Mouse (Mus musculus): Measurements from ENCODE around the gene Zbtb8a.
"Not testable (repeated sequence)": the region's sequence is repeated elsewhere in the genome, so short reads cannot be mapped to it uniquely, and the experiment has no call there.

The Zbtb8a gene

DNA sequence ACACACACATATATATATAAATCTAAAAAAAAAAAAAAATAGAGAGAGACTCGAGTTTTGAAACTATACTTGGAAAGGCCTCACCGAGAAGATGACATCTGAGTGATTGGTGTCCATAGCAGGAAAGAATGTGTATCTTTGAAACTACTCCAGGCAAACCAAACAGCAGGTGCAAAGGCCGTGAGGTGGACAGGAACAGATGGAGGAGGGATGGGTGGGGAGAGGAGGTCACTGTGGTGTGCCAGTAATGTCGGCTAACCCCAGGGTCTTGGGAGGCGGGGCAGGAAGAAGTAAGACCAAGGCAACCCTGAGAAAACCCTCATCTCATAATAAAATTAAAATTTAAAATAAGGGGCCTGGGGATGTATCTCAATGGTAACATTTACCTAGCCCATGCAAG is 2.1 kb downstream of the Zbtb8a start:
- DNase-seq = peak; percentile 26

GRCm38 (mm10) chr4:129375000-129375399 is 2.9 kb downstream of the Zbtb8a start:
- no peak for DNase-seq

- no peak for DNase-seq
Measured at GRCm38 (mm10) chr4:129374219-129374755, 3.6 kb downstream of the Zbtb8a start.

DNA sequence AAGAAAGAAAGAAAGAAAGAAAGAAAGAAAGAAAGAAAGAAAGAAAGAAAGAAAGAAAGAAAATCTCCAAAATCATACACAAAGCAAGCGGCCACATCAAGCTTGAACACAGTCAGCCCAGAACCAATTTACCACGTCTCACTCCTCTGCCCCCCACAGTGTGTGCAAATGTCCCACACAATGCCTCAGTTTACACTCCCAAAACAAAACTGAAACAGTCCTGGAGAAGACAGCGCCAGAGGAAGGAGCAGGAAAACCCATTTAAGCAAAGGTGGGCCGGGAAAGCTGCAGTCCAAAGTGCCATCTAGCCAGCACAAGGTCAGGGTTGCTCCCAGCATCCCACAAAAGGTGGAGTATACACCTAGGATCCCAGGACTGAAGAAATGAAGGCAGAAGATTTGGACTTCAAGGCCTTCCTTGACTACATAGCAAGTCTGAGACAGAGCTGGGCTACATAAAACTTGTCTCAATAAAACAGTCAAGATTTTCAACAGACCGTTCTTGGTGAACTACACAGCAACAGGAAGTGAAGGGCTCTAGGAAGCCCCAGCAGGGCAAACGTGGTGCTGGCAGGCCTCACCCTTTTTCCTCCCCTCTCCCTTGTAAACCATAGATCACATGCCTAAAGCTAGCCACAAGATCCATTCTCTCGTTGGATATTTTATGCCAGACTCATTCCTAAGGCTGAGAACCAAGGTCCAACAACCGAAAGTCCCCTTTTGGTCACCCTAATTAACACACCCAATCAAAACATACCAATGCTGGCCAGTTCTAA is 4.5 kb downstream of the Zbtb8a start:
- no peak for DNase-seq

- no peak for DNase-seq
Measured at GRCm38 (mm10) chr4:129371391-129371790, 6.5 kb downstream of the Zbtb8a start.

DNA sequence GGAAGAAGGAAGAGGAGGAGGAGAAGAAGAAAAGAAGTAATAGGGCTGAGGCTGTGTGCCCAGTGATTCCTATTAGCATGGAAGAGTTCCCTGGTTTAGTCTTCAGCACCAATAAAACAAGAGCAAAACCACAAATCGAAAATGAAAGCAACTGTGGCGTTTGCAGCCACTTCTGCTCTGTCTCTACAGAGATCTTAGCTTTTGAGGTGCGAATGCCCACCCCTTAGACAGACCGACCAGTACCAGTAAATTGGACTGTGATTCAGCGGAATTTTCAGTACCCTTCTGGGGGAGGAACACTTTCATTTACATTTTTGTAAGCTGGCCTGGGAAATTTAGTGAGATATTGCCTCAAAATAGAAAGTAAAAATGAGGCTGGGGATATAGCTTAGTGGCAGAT is 12.7 kb downstream of the Zbtb8a start:
- no peak for DNase-seq

DNA sequence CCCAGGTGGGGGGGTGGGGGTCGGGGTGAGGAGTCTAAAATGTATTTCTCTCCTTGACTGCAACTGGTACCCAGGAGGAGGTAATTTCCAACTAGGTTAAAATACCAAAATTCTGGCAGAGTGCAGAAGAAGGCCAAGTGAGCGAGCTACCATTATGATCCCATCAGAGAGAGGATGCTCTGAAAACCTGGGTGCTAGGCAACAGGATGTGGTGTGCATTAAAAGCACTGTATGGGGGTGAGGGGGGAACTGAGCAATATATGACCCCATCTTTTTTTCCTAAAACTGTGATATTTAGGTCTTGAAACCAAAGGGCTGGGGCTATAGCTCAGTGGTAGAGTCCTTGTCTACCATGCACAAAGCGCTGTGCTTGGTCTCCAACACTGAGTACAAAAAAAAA is 13.5 kb downstream of the Zbtb8a start:
- no peak for DNase-seq

DNA sequence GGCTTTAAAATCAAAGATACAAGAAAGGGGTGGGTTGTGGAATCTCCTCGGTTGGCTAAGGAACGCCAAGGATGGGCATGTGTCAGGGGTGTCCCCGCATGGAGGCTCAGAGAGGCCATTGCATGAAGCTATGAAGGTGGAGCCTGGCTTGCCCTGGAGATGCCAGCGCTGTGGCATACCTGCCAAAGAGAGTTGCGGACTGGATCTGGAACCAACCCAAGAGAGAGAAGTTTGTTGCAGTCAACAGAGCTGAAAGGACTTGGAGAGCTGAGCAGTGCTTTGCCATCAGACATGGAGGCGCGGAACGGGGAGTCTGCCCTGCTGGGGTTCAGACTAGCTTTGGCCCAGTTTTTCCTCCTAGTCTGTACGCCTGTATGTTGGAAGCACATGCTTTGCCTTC is 14.5 kb downstream of the Zbtb8a start:
- DNase-seq = no peak

GRCm38 (mm10) chr4:129362771-129363170 is 15.1 kb downstream of the Zbtb8a start:
- no peak for DNase-seq

GRCm38 (mm10) chr4:129362238-129362637 is 15.7 kb downstream of the Zbtb8a start:
- not testable (repeated sequence) for DNase-seq

GRCm38 (mm10) chr4:129357613-129358163 is 20.2 kb downstream of the Zbtb8a start:
- DNase-seq = no peak

GRCm38 (mm10) chr4:129354236-129354635 is 23.7 kb downstream of the Zbtb8a start:
- DNase-seq = no peak

DNA sequence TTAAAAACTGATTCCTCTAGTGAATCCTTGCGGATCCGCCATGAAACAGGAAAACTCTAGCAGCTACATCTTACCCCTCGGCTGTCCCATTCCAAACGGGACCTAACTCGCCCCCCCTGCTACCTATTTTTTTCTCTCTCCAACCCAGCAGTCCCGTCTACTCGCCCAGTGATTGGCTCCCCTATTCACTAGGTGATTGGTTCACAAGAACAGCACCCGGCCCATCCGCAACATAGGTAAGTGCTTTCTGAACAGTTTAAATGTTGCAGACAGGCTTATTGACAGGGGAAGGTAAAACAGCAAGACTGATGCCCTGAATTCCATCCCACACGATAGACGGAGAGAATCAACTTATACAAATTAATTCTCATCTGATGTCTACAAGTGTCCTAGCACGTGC is 24.7 kb downstream of the Zbtb8a start:
- DNase-seq = no peak

GRCm38 (mm10) chr4:129351111-129351510 is 26.8 kb downstream of the Zbtb8a start:
- DNase-seq = no peak

GRCm38 (mm10) chr4:129350644-129351043 is 27.3 kb downstream of the Zbtb8a start:
- DNase-seq = peak; percentile 77

- DNase-seq = no peak
Measured at GRCm38 (mm10) chr4:129346481-129347154, 31.3 kb downstream of the Zbtb8a start.

GRCm38 (mm10) chr4:129342705-129343104 is 35.2 kb downstream of the Zbtb8a start:
- DNase-seq = no peak

DNA sequence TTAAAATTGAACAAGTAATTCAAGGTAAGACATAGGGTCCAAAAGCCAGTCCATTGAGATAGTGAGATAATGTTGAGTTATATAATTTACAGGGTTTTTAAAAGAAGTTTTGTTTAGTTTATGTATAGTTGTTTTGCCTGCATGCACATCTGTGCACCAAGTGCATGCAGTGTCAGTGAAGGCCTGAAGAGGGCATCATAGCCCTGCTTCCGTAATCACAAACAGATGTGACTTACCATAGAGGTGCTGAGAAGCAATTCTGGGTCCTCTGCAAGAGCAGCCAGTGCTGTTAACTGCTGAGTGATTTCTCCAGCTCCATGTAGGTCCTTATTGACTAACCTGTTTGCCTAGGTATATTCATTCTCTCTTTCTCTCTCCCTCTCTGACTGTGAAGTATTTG is 36.0 kb downstream of the Zbtb8a start:
- no peak for DNase-seq

- no peak for DNase-seq
Measured at GRCm38 (mm10) chr4:129339743-129340142, 38.2 kb downstream of the Zbtb8a start.

GRCm38 (mm10) chr4:129336291-129336690 is 41.6 kb downstream of the Zbtb8a start:
- no peak for DNase-seq

DNA sequence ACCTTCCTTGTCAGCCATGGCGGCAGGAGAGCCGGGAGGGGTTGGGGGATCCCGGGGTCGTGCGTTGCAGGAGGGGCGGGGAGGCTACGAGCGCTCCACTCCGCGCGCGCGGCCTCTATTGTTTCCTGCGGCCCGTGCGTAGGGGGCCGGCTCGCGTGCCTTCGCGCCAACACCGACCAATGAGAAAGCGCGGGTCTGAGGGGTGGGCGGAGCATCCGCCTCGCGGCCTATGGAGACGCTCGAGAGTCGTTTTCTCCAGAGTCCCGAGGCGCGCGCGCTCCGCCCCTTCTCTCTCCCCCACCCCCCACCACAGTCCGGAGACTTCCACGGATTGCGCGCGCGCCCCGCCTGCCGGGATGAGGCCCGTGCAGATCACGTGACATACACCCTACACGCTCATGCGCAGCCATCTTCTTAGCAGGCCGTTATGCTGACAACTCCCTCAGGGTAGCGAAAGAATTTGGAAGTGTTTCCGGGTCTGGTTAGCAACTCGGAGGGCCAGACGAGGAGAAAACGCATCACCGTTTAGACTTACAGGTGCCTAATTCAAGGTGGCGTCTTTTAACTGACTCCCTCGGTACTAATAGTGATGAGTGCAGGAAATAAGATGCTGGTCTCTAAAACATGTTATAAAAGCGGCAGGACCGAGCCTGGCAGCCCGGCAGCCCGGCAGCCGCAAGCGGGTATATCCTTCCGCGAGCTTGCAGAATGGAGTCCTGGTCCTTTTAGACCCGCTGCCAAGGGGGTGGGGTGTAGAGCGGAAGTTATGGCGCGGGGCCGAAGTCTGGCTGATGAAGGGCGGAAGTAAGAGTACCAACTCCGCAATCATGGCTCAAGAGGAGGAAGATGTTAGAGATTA is 42.5 kb downstream of the Zbtb8a start, which contains the start of the genes Rbbp4 and Zbtb8os:
Gene Rbbp4 (minus strand): TSS at position 155 of the 859 bp plus-strand sequence.
Gene Zbtb8os (plus strand): TSS at position 480 of the 859 bp plus-strand sequence.
- DNase-seq = peak; percentile 98

DNA sequence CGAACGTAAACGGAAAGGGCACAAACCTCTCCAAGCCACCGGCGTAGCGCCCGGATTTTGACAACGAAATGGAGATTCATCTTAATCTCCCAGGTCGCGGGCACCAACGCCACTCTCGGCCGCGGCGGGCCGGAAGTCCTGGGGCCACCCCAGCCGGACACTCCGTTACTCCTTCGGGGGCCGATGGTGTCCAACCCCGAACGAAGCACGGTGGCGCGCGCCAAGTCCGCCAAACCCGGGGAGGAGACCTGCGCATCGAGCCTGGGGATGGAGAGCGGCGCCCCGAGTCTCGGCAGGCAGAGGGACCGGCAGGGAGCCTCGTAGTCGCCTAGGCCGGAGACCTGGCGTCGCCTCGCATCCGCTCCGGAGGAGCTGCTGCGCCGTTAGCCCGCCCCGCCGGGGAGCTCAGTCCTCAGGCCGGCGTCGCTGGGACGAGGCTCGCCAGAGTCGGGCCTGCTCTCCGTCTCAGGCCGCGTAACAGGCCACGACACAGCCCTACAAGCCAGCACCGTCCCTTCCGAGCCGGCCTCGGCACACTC is 43.2 kb downstream of the Zbtb8a start:
- DNase-seq = no peak
